Mouse (Mus musculus) left cerebral cortex, adult 8-10 months (tissue): ENCODE results near the gene Ern2. TPM values are rescaled to one million over a fixed set of nuclear protein-coding genes. Genes with fewer than 3 reads are reported as not detected.

Experiments
- DNase-seq, 2 experiments: peaks; one replicate each; pipeline ENCODE4 v3.0.0; 2022; ENCODE audit warnings: low spot score in 2 of 2
- total RNA-seq, 4 experiments: library from RNA; stranded (reverse); gene quantifications; 2 replicates each; pipeline ENCODE4 v1.2.4; 2022

Ern2 gene
- total RNA-seq, 4 experiments from 2014 or later = 0.33 to 0.87 (median 0.71) TPM

- DNase-seq = peak; percentile 55 to 60
Measured at GRCm38 (mm10) chr7:122158915-122159902, 26.8 kb downstream of the Ern2 start, which contains the start of gene Plk1. TSS of gene Plk1 (plus strand) at chr7:122159439.

GRCm38 (mm10) chr7:122158488-122158887 is 27.5 kb downstream of the Ern2 start:
- DNase-seq = no peak

GRCm38 (mm10) chr7:122152473-122152872 is 33.5 kb downstream of the Ern2 start:
- no peak for DNase-seq

- no peak for DNase-seq
Measured at GRCm38 (mm10) chr7:122140991-122141390, 45.0 kb downstream of the Ern2 start.

- no peak for DNase-seq
Measured at GRCm38 (mm10) chr7:122138190-122138589, 47.8 kb downstream of the Ern2 start.

GRCm38 (mm10) chr7:122137071-122137470 is 48.9 kb downstream of the Ern2 start:
- DNase-seq = no peak

- DNase-seq = no peak
Measured at GRCm38 (mm10) chr7:122135070-122135469, 50.9 kb downstream of the Ern2 start.

GRCm38 (mm10) chr7:122133338-122133625 is 52.7 kb downstream of the Ern2 start:
- no peak for DNase-seq

- peak; percentile 95 to 98 for DNase-seq
Measured at GRCm38 (mm10) chr7:122132497-122133337, 53.3 kb downstream of the Ern2 start, which contains the start of the genes Palb2 and Dctn5. TSS of gene Palb2 (minus strand) at chr7:122132985. TSS of gene Dctn5 (plus strand) at chr7:122133041.

- no peak for DNase-seq
Measured at GRCm38 (mm10) chr7:122131834-122132233, 54.2 kb downstream of the Ern2 start.

GRCm38 (mm10) chr7:122126946-122127345 is 59.1 kb downstream of the Ern2 start:
- DNase-seq = no peak

- DNase-seq = no peak
Measured at GRCm38 (mm10) chr7:122125636-122126035, 60.4 kb downstream of the Ern2 start.

GRCm38 (mm10) chr7:122123518-122123917 is 62.5 kb downstream of the Ern2 start:
- no peak for DNase-seq

Other genes with a start within 250 kb of the Ern2 start
- gene Cog7, start 204.5 kb downstream of the Ern2 start, total RNA-seq = 10 to 100 TPM; 45.4 to 51.0 (median 48.1) TPM
- 10 to 100 TPM; 30.4 to 37.7 (median 35.3) TPM for gene Gga2, start 165.0 kb downstream of the Ern2 start, total RNA-seq
- 10 to 100 TPM; 50.2 to 58.3 (median 51.9) TPM for gene Ubfd1, start 119.0 kb downstream of the Ern2 start, total RNA-seq
- 1 to 10 TPM; 7.1 to 8.4 (median 7.9) TPM for gene Ears2, start 118.9 kb downstream of the Ern2 start, total RNA-seq
- gene Ndufab1, start 84.3 kb downstream of the Ern2 start, total RNA-seq = 100 to 1,000 TPM; 243 to 272 (median 259) TPM
- gene Palb2, start 53.2 kb downstream of the Ern2 start, total RNA-seq = 1 to 10 TPM; 1.8 to 2.3 (median 2.0) TPM
- 100 to 1,000 TPM in 2 of 4 experiments, 10 to 100 TPM in 2; 96.3 to 105 (median 100) TPM for gene Dctn5, start 53.2 kb downstream of the Ern2 start, total RNA-seq
- 1 to 10 TPM; 1.4 to 2.0 (median 1.7) TPM for gene Plk1, start 26.8 kb downstream of the Ern2 start, total RNA-seq
- gene Chp2, start 33.3 kb upstream of the Ern2 start, total RNA-seq = 1 to 10 TPM; 4.6 to 5.9 (median 5.0) TPM
- 1,000 to 10,000 TPM in 2 of 4 experiments, 100 to 1,000 TPM in 2; 870 to 1,138 (median 953) TPM for gene Prkcb, start 102.5 kb upstream of the Ern2 start, total RNA-seq